Mouse (Mus musculus): Measurements from ENCODE around the gene Gm20671. TPM values are rescaled to one million over a fixed set of nuclear protein-coding genes. Genes with fewer than 3 reads are reported as not detected.
"Not testable (repeated sequence)": the region's sequence is repeated elsewhere in the genome, so short reads cannot be mapped to it uniquely, and the experiment has no call there.

The Gm20671 gene
- polyA plus RNA-seq, 1 experiment from 2014 or later = not detected

DNA sequence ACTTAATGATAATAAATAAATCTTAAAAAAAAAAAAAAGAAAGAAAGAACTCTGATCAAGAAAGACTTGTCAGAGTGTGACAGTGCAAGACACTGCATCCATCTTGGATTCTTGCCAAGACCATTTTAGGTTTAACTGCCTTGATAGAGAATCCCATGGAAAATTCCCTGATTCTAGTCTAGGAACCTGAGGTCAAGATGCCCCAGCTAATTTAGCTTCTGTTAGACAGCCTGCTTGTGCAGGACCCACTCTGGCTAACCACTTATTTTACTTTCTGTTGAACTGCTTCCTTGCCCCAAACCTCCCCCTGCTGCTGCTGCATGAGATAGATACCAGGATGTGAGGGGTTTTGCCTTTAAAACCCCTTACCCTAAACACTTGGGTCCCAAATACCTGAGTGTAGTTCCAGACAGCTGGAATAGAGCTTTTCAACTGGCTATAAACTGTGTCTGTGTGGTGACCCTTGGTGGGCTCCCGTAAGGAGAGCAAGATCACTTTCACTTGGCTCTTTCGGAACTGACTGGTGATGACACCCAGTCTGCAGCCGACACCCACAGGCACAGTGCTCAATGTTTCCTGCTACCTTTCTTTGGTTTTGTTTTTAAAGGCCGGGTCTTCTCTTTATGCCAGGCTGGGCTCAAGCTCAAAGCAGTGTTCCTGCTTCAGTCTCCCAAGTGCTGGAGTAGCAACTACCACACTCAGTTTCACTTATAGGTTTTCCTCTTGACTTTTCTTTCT is 59.1 kb downstream of the Gm20671 start:
- Histone ChIP-seq H3K27me3 (replicated peaks; ENCODE audit: control insufficient read depth, insufficient read depth, low read length) (no peaks in the 10 kb centered on the region), H3K4me3 (ENCODE audit: low read depth, low read length) (no peak overlapping the region), H3K27ac (ENCODE audit: low read depth, low read length) (no peak overlapping the region), H3K4me1 (ENCODE audit: control insufficient read depth, insufficient read depth, low read length) (no peaks in the 10 kb centered on the region), H3K4me2 (ENCODE audit: low read length) (no peak overlapping the region), H3K36me3 (ENCODE audit: control insufficient read depth, insufficient read depth, low read length) (peaks cover 32% of the 10 kb centered on the region), H3K9ac (ENCODE audit: low read length) (no peak overlapping the region), H3K9me3 (replicated peaks; ENCODE audit: control insufficient read depth, low read length) (no peaks in the 10 kb centered on the region)
- WGBS = 92% methylated on average over 4 of the region's 4 CpGs
- no peak for DNase-seq (ENCODE audit: low spot score)
- no peak for ATAC-seq

DNA sequence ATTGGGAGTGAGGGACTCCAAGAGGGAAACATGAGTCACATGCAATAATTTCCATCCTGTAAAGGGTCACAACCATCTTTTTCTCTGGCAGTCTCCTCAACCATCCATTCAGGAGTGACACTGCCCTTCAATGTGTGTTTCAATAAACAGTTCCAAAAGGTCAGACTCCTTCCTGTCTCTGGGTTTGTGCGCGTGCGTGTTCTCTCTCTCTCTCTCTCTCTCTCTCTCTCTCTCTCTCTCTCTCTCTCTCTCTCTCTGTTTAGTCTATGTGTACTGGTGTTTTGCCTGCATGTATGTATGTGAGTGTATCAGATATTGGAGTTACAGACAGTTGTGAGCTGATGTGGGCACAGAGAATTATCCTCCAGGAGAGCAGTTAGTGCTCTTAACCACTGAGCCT is 59.9 kb downstream of the Gm20671 start:
- WGBS = 98% methylated on average over 3 of the region's 3 CpGs
- no peak for DNase-seq (ENCODE audit: low spot score)
- Histone ChIP-seq H3K27ac (ENCODE audit: low read depth, low read length) (no peak overlapping the region), H3K4me3 (ENCODE audit: low read depth, low read length) (no peak overlapping the region), H3K9me3 (replicated peaks; ENCODE audit: control insufficient read depth, low read length) (no peaks in the 10 kb centered on the region), H3K9ac (ENCODE audit: low read length) (no peak overlapping the region), H3K4me1 (ENCODE audit: control insufficient read depth, insufficient read depth, low read length) (no peaks in the 10 kb centered on the region), H3K36me3 (ENCODE audit: control insufficient read depth, insufficient read depth, low read length) (peaks cover 32% of the 10 kb centered on the region), H3K27me3 (replicated peaks; ENCODE audit: control insufficient read depth, insufficient read depth, low read length) (no peaks in the 10 kb centered on the region), H3K4me2 (ENCODE audit: low read length) (no peak overlapping the region)
- no peak for ATAC-seq

DNA sequence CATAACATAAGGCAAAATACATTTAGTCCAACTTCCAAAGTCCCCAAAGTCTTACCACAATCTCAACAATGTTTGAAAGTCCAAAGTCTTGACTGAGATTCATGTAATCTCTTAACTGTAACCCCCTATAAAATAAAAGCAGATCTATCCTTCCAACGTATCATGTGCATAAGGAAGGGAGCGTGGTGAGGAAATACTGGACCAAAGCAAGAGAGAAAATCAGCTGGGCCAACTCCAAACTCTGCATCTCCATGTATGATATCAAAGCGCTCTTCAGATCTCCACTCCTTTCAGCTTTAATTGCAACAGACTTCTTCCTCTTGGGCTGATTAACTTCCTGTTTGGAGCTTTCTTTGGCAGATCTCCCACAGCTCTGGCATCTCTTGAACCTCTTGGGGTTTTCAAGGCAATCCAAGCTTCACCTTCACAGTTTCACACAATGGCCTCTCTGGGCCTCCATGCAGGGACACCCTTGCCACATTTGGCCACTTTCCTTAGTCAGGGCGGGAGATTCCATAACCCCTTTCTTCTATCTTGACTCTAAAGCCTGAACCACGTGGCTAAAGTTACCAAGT is 65.3 kb downstream of the Gm20671 start:
- no peak overlapping the region for H3K4me3 ChIP-seq (ENCODE audit: low read depth, low read length)
- no peak overlapping the region for H3K27ac ChIP-seq (ENCODE audit: low read depth, low read length)
- H3K4me1 ChIP-seq (ENCODE audit: control insufficient read depth, insufficient read depth, low read length) = no peaks in the 10 kb centered on the region
- H3K27me3 ChIP-seq (replicated peaks; ENCODE audit: control insufficient read depth, insufficient read depth, low read length) = no peaks in the 10 kb centered on the region
- no peak for ATAC-seq
- peaks cover 31% of the 10 kb centered on the region for H3K36me3 ChIP-seq (ENCODE audit: control insufficient read depth, insufficient read depth, low read length)
- WGBS = 89% methylated on average over 5 of the region's 5 CpGs
- DNase-seq (ENCODE audit: low spot score) = no peak
- H3K9ac ChIP-seq (ENCODE audit: low read length) = no peak overlapping the region
- no peaks in the 10 kb centered on the region for H3K9me3 ChIP-seq (replicated peaks; ENCODE audit: control insufficient read depth, low read length)
- H3K4me2 ChIP-seq (ENCODE audit: low read length) = no peak overlapping the region

DNA sequence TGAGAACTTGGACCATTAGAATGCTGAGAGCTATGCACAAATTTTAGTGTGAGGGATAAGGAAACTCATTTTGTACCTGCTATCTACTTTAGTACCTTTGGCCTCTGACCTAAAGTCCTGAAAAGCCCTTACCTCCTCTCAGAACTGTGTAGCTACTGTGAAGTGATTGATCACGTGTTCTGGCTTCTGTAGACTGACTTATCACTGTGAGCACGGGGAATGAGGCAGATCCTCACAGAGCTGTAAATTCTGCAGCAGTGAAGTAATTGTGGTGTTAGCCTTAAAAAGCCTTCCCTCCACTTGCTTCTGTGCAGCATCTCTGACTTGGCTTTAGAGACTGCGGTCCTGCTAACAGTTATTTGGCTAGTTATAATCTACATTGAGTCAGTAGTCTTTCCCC is 66.1 kb downstream of the Gm20671 start:
- Histone ChIP-seq H3K9me3 (replicated peaks; ENCODE audit: control insufficient read depth, low read length) (no peaks in the 10 kb centered on the region), H3K27me3 (replicated peaks; ENCODE audit: control insufficient read depth, insufficient read depth, low read length) (no peaks in the 10 kb centered on the region), H3K4me2 (ENCODE audit: low read length) (no peak overlapping the region), H3K4me1 (ENCODE audit: control insufficient read depth, insufficient read depth, low read length) (no peaks in the 10 kb centered on the region), H3K27ac (ENCODE audit: low read depth, low read length) (no peak overlapping the region), H3K36me3 (ENCODE audit: control insufficient read depth, insufficient read depth, low read length) (peaks cover 31% of the 10 kb centered on the region), H3K9ac (ENCODE audit: low read length) (no peak overlapping the region), H3K4me3 (ENCODE audit: low read depth, low read length) (no peak overlapping the region)
- WGBS = 91% methylated on average over 3 of the region's 3 CpGs
- DNase-seq (ENCODE audit: low spot score) = no peak
- ATAC-seq = no peak

DNA sequence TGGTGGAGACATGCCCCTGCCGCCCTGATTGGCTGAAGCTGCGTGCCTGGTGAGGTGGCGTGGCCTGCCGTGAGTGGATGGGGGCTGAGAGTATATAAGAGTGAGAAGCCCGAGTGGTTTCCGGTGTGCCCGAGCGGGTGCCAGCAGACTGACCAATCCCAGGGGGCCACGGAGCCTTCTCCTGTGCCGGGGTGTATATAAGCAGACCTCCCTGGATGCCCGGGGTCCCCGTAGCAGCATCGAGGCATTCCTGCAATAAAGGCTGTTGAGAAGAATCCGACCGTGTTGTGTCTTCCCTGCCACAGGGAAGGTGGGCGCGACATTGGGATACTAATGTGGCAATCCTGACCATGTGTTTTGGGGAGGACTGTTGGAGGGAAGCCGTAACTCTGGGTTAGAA is 66.6 kb downstream of the Gm20671 start:
- H3K9ac ChIP-seq (ENCODE audit: low read length); H3K4me3 ChIP-seq (ENCODE audit: low read depth, low read length); H3K27ac ChIP-seq (ENCODE audit: low read depth, low read length); DNase-seq (ENCODE audit: low spot score); ATAC-seq; H3K27me3 ChIP-seq (replicated peaks; ENCODE audit: control insufficient read depth, insufficient read depth, low read length); H3K9me3 ChIP-seq (replicated peaks; ENCODE audit: control insufficient read depth, low read length); H3K4me2 ChIP-seq (ENCODE audit: low read length); H3K4me1 ChIP-seq (ENCODE audit: control insufficient read depth, insufficient read depth, low read length): not testable (repeated sequence)
- 96% methylated on average over 18 of the region's 18 CpGs for WGBS
- peaks cover 31% of the 10 kb centered on the region for H3K36me3 ChIP-seq (ENCODE audit: control insufficient read depth, insufficient read depth, low read length)

DNA sequence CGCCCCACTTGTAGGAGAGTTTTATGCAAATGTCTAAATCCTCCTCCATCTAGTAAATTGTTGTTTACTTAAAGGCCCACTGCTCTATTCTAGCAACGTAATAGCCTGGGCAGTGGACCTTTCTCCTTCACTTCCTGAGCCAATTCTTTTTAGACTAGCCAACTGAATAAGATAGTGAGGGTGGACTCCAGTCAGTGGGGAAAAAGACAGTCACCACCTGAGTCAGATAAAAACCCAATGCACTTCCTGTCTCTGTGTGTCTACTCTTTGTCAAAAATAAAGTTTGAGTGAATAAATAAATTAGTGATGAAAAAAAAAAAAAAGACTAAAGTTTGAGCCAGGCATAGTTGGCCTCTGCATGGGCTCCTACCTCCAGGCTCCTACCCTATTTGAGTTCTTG is 67.2 kb downstream of the Gm20671 start:
- H3K36me3 ChIP-seq (ENCODE audit: control insufficient read depth, insufficient read depth, low read length) = peaks cover 30% of the 10 kb centered on the region
- no peak for ATAC-seq
- no peak overlapping the region for H3K9ac ChIP-seq (ENCODE audit: low read length)
- H3K4me1 ChIP-seq (ENCODE audit: control insufficient read depth, insufficient read depth, low read length) = no peaks in the 10 kb centered on the region
- H3K9me3 ChIP-seq (replicated peaks; ENCODE audit: control insufficient read depth, low read length) = no peaks in the 10 kb centered on the region
- no peak overlapping the region for H3K4me3 ChIP-seq (ENCODE audit: low read depth, low read length)
- no peaks in the 10 kb centered on the region for H3K27me3 ChIP-seq (replicated peaks; ENCODE audit: control insufficient read depth, insufficient read depth, low read length)
- no peak for DNase-seq (ENCODE audit: low spot score)
- no peak overlapping the region for H3K27ac ChIP-seq (ENCODE audit: low read depth, low read length)
- no peak overlapping the region for H3K4me2 ChIP-seq (ENCODE audit: low read length)
- 82% methylated on average over 2 of the region's 2 CpGs for WGBS

DNA sequence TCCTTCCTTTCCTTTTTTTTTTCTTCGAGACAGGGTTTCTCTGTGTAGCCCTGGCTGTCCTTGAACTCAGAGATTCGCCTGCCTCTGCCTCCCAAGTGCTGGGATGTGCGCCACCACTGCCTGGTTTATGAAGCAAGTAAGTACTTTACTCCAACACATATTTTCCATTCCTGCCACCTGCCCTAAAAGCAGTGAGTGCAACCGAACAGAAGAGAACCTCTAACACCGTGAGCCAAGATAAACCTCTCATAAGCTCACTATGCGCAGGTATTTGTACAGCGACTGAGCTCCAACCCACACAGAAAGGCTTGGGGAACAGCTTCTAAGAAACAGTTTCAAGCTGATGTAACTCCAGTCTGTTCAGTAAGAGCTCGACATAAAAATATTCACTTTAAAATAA is 70.8 kb downstream of the Gm20671 start:
- H3K27ac ChIP-seq (ENCODE audit: low read depth, low read length) = no peak overlapping the region
- DNase-seq (ENCODE audit: low spot score) (no peak), ATAC-seq (no peak)
- H3K27me3 ChIP-seq (replicated peaks; ENCODE audit: control insufficient read depth, insufficient read depth, low read length) = no peaks in the 10 kb centered on the region
- WGBS = 93% methylated on average over 8 of the region's 8 CpGs
- no peak overlapping the region for H3K9ac ChIP-seq (ENCODE audit: low read length)
- peaks cover 6% of the 10 kb centered on the region; the same call in 1 of the 2 replicates for H3K36me3 ChIP-seq (ENCODE audit: control insufficient read depth, insufficient read depth, low read length)
- H3K9me3 ChIP-seq (replicated peaks; ENCODE audit: control insufficient read depth, low read length) = no peaks in the 10 kb centered on the region
- H3K4me2 ChIP-seq (ENCODE audit: low read length) = no peak overlapping the region
- no peak overlapping the region for H3K4me3 ChIP-seq (ENCODE audit: low read depth, low read length)
- no peaks in the 10 kb centered on the region for H3K4me1 ChIP-seq (ENCODE audit: control insufficient read depth, insufficient read depth, low read length)

DNA sequence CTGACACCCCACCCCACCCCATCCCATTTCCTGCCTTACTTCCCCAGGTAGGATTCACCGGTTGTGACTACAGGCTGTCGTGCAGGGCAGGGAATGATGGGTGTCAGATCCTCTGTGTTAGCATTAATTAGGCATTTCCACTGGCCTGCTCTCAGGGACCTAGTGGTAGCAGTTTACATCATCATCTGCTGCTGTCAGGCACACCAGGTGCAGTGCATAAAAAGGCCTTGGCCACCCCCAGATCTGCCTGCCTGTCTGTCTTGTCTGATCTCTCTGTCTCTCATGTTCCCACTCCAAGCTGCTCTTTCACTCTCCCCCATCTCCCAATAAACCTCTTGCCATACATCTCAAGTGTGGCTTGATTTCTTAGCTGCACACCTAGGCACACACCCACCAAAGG is 75.2 kb downstream of the Gm20671 start:
- Histone ChIP-seq H3K27me3 (replicated peaks; ENCODE audit: control insufficient read depth, insufficient read depth, low read length) (no peaks in the 10 kb centered on the region), H3K9ac (ENCODE audit: low read length) (no peak overlapping the region), H3K4me2 (ENCODE audit: low read length) (no peak overlapping the region), H3K4me1 (ENCODE audit: control insufficient read depth, insufficient read depth, low read length) (no peaks in the 10 kb centered on the region), H3K4me3 (ENCODE audit: low read depth, low read length) (no peak overlapping the region), H3K36me3 (ENCODE audit: control insufficient read depth, insufficient read depth, low read length) (no peaks in the 10 kb centered on the region), H3K9me3 (replicated peaks; ENCODE audit: control insufficient read depth, low read length) (no peaks in the 10 kb centered on the region), H3K27ac (ENCODE audit: low read depth, low read length) (no peak overlapping the region)
- ATAC-seq = no peak
- WGBS = 38% methylated on average over 2 of the region's 2 CpGs
- no peak for DNase-seq (ENCODE audit: low spot score)

DNA sequence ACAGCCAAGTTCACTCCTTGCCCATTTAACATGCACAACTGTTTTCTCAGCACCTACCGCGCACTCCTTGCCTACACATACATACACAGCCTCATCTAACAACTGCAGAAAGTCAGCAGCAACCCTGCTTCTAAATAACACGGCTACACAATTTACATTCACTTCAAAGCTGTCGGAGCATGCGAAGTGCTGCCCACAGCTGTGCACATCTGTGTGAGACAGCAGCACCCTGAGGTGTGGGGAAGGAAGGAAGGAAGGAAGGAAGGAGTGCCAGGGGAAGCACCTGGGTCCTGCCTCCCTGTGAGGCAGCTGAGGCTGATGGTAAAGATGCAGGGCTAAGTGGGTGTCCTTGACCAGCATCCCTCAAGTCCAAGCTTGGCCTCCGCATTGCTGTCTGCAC is 78.0 kb downstream of the Gm20671 start:
- no peak overlapping the region for H3K27ac ChIP-seq (ENCODE audit: low read depth, low read length)
- DNase-seq (ENCODE audit: low spot score) = no peak
- H3K4me3 ChIP-seq (ENCODE audit: low read depth, low read length) = no peak overlapping the region
- ATAC-seq = no peak
- no peaks in the 10 kb centered on the region; the same call in 1 of the 2 replicates for H3K4me1 ChIP-seq (ENCODE audit: control insufficient read depth, insufficient read depth, low read length)
- H3K36me3 ChIP-seq (ENCODE audit: control insufficient read depth, insufficient read depth, low read length) = no peaks in the 10 kb centered on the region
- no peaks in the 10 kb centered on the region for H3K27me3 ChIP-seq (replicated peaks; ENCODE audit: control insufficient read depth, insufficient read depth, low read length)
- no peak overlapping the region for H3K4me2 ChIP-seq (ENCODE audit: low read length)
- 93% methylated on average over 6 of the region's 6 CpGs for WGBS
- H3K9ac ChIP-seq (ENCODE audit: low read length) = no peak overlapping the region
- no peaks in the 10 kb centered on the region for H3K9me3 ChIP-seq (replicated peaks; ENCODE audit: control insufficient read depth, low read length)

All from forebrain, embryonic 14.5 days (tissue).